Mouse (Mus musculus): ENCODE data around the gene Bst1.

Gene Bst1

DNA sequence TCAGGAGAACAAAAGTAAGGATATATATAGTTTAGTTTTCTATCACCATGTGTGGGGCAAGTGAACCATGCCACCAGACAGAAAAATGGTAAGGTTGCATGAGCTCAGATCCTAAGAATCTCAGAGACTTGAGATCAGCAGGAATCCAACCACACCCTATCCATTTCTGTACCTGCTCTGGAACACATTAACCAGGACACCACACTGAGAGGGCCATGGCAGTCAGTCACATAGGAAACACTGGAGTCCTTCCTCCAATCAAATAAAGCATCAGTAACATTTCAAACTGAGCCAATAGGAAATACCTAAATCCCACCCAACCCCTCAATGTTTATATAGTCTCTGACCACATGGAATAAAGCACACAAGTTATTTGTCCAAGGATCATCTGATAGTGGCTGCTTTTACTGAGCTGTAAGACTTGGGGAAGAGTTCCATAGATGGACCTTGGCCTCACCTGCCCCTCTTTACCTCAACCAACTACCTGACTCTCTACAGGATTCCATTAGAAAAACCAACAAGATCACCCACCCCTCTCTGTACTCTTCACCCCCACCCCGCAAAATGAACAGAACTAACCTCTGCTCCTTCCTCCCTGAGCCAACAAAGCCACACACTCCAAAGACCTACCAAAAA, 8.1 kb upstream of the Bst1 start:
- no peak for DNase-seq (ENCODE audit: low read depth, low spot score)

DNA sequence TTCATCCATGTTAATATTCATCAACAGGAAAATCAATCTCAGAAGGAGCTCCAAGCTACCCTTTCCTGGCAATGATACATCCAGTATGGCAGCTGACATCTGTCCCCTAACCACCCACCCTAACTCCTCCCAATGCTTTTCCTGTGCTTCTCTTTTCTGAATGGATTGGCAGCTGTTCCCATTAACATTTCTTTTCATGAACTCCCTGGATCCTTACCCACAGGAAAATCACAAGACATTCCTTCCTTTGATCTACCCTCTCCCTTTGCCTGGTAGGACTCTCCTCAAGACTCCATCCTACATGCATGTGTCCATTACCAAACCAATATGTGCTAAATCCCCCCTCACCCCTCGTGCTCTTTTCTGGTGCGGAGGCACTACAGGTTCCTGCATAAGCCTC, 4.1 kb upstream of the Bst1 start:
- no peak for DNase-seq (ENCODE audit: low read depth, low spot score)

DNA sequence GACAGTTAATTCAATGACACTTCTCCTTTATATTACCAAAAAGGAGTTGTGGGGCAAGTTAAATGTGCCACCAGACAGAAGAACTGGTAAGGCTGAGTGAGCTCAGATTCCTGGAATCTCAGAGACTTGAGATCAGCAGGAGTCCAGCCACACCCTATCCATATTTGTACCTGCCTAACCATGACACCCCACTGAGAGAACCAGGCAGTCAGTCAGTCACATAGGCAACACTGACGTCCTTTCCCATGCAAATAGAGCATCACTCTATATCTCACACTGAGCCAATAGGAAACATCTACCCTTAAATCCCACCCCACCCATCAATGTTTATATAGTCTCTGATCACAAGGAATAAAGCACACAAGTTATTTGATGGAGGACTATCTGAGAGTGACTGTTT, 2.9 kb upstream of the Bst1 start:
- DNase-seq (ENCODE audit: low read depth, low spot score), result no peak

DNA sequence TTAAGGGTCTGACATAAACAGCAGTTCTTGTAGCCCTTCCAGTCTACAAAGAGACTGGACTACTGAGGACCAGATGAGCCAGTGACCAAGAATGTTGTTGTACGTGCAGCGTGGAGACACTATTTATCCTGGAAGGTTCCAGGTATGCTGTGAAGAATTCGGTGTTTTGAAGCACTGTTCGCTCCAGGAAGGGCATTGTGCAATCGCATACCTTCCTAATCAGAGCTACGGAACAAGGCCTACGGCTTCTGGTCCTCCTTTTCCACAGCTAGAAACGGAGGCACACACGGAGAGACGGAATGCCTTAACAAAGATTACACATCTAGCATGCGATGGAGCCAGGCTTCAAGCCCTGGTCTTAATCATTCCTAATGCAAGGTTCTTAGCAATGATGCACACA, 2.1 kb downstream of the Bst1 start:
- DNase-seq (ENCODE audit: low read depth, low spot score), result no peak

DNA sequence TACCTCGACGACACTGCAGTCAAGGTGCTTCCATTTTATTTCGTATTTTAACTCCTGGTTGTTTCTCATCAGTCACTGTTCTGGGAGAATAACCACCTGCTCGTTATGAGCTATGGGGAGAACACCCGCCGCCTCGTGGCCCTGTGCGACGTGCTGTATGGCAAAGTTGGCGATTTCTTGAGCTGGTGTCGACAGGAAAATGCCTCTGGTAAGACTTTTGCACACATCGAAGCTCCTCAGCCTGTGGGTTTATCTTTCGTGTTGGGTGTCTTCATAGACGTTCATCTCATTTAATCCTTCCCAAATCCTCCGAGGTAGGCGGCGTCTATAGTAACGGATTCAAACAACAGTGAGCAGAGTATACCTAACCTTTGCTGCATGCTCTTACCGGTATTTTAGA, 2.9 kb downstream of the Bst1 start, which contains the start of gene Fbxl5:
TSS of gene Fbxl5 (minus strand) at position 101 of the 400 bp plus-strand sequence.
- no peak for DNase-seq (ENCODE audit: low read depth, low spot score)

DNA sequence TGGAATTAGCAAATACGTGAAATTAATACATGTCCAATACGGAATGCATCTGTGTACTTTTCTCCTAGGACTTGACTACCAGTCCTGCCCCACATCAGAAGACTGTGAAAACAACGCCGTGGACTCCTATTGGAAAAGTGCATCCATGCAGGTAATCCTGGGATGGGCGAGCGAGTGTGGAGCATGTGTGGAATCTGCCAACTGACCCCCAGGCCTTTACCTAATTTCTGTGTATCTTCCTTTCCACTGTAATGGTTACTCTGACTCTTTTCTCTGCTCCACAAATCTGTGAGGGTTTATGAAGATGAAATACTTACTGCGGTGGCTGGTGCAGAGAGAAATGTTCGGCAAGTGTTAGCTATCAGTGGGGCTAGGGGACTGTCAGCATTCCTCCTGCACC, 3.5 kb downstream of the Bst1 start:
- DNase-seq (ENCODE audit: low read depth, low spot score), result no peak

DNA sequence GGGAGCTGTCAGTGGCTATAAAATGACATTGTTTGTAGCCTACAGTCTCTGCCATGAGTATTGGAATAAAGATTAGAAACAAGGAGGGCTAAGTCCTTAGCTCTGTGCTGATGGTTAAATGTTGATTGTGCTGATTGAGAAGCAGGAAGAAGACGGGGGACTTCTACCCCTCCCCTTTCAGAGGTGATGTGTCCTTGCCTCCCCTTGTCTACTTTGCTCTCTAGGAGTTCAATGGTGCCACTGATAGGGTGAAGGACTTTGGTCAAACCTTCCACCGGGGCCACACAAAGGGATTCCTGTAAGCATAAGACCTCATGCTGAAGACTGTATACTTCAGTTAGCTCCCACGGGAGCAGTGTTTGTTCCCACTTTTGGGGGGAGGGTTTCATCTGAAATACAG, 4.1 kb downstream of the Bst1 start:
- DNase-seq (ENCODE audit: low read depth, low spot score), result no peak

DNA sequence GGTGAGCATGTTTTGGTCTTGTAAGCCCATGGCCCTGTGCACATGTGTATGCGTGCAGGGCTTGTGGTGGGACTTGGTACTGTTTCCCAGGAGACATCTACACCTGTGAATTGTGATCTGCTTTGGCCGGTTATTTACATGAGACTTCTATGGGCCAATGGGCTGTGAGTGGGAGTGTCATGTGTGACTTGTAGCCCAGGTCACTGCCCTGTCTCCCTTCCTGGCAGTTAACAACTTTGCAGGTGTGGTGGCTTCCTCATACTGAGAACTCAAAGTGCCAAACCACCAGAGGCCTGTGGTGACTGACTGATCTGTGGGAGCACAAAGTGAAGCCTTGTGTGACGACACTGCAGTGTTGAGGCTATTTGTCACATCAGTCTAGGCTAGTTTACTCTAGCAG, 5.9 kb downstream of the Bst1 start:
- DNase-seq (ENCODE audit: low read depth, low spot score), result peak; percentile 12

DNA sequence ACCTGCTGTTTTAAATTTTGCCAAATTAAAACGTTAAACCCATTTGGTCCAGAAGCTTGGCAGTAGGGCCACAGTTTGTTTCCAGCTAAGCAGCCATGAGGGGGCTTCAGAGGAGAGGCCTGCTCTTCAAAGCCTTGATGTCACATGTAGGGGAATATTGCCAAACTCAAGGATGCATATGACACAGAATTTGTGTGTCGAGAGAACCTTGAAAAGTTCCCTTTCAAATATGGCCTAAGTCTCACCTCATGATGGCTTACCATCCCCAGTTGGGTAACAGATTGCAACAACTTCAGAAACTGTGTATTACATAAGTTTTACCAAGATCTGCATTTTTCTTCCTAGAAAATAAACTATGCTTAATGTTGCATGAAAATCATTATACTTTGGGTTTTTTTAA, 8.2 kb downstream of the Bst1 start:
- DNase-seq (ENCODE audit: low read depth, low spot score), result no peak

DNA sequence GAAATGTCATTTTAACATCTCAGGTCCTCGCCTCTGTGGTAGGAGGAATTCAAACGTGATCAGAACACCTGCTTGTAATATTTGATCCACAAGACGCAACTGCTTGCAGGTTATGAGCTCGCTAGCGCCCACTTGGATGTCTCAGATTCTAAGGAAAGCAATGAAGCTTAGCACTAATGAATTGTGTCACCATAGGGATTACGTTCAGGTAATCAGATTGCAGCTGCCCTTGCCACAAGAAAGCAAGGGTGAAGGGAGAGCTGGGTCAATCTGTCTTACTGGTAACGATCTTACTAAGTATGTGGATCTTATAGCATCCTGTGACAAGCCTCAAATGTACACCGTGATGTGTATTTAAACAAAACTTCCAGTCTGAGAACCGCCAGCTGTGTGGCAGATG, 8.7 kb downstream of the Bst1 start:
- no peak for DNase-seq (ENCODE audit: low read depth, low spot score)

DNA sequence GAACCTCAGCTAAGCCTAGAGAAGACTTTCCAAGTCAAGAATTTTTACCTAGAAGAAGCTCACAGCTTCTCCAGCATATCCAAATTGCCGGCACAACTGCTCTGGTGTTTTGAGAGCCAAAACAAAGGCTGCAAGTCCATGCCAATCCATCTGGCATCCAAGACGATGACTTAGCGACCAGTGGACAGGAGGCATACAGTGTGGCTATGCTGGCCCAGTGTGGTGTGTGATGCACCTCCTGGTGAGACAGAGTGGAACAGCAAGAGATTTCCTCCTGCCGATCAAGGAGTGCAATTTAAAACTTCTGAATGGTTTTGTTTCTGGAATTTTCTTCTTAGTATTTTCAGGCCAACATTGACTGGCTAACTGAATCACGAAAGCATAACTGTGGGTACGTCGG, 17.9 kb downstream of the Bst1 start:
- DNase-seq (ENCODE audit: low read depth, low spot score), result peak; percentile 13

DNA sequence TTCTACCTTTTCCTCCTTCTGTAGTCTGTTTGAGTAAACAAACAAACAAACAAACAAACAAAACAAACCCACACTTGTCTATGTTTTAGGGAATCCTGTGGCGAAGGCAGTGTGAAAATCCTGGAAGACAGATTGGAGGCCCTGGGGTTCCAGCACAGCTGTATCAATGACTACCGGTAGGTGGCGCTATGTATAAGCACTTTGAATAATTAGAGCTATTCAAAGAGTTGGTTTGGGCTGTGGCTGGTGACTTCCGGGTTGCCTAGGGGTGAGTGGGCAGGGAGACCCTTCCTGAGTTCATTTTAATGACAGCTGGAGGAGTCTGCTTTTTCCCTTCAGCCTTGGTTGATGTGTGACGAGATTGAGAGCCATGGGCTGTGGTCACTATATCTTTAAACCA, 18.7 kb downstream of the Bst1 start:
- DNase-seq (ENCODE audit: low read depth, low spot score), result peak; percentile 74

DNA sequence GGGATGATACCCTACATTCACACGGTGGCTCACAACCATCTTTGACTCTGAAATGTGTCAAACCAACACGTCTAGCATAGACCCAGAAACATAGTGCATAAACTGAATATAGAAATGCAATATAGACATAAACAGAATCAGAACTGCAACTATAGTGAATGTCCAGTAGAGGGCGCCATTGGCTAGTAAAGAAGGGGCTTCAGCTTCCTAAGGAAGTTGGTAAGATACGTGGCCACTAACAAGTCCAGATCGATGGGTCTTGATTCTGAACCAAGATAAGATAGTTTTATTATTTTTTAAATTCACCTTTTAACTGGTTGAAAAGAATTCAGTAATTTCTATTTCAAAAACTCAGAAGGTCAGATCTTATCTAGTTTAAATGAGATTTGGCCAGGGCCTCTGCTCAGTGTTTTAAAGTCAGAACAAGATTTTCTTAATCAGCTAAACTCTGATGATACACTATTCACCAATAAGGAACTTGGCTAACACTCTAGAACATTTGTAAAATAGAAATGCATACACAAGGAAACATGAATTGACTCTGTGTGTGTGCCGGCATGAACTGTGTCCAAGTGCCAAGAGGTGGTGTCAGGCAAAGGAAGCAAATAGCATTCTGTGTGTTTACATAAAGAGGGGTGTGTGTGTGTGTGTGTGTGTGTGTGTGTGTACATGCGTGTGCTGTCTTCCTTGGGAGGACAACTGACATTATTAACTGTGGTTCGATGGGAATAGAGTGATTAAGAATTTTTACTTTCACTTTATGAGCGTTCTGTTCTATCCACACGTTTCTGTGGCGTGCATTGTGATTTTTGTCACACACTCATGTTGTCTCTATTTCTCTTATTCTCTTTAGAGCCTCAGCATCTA, 22.7 kb downstream of the Bst1 start:
- peak; percentile 87 for DNase-seq (ENCODE audit: low read depth, low spot score)

DNA sequence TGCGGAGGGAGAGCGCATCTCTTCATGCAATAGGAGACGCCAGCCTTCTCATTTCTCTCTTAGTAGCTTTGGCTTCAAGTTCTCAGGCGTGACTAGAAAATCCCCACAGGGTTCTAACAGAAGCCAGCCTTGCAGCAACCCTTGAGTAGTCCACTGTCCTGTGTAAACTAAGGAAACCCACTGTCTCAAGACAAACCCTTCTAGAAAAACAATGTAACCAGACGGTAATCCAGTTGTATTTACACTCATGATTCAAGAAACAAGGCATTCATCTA, 23.3 kb downstream of the Bst1 start:
- DNase-seq (ENCODE audit: low read depth, low spot score), result no peak

DNA sequence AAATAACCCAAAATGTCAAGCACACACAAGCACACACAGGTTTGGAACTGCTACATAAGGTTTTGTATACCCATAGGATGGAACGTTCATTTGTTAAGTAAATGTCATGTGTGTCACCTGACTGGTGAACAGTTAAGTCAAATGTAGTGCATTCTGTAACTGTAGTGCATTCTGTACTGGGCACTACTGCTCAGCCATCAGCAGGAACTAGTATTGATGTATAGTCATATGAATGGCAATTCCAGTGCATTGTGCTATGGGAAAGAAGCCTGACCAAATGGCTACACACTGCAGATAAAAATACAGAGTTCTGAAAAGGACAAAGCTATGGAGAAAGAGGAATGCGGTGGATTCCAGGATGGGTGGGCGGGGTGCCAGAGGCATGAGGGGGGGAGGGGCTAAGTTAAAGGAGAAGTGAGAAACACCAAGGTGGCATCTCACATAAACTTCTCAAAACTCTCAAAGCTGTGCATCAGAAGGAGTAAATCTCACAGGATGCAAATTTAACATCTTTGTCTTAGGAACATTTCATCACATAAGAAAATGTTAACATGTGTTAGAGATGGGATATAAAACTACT, 24.0 kb downstream of the Bst1 start:
- no peak for DNase-seq (ENCODE audit: low read depth, low spot score)

DNA sequence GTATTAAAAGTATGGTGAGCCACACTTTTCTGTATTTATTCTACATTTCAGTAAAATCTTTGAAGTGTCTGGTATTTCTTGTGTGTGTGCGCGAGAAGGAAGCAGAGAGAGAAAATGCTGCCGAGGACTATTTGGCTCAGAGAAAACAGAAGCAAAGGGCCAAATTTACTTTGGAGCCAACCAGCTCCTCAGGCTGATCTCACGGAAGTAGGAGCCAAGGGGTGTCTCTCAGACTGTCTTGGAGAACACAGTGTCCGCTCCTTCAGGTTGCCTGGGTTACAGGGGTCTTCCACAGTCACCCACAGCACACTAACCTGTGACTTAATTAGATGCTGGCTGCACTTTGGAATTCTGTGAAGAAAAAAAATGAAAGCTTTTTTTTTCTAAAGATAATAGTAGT, 26.4 kb downstream of the Bst1 start:
- DNase-seq (ENCODE audit: low read depth, low spot score), result no peak

DNA sequence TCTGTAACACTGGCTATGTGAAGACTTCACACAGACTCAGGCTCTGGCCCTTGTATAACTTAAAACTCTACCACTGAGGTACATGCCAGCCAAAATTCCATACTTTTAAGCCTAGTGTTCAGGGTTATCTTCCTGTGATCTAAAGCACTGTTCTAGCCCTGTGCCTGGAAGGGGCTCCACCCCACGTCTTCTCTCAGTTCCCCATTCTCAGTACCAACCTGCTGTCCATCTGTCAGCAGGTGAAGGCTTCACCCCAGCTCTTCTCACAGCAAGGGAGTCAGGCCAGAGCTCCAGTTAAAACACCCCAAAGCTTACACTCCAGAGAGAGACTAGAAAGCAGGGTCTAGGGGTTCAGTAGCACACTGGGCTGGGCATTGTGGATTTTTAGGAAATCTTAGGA, 27.0 kb downstream of the Bst1 start:
- no peak for DNase-seq (ENCODE audit: low read depth, low spot score)

DNA sequence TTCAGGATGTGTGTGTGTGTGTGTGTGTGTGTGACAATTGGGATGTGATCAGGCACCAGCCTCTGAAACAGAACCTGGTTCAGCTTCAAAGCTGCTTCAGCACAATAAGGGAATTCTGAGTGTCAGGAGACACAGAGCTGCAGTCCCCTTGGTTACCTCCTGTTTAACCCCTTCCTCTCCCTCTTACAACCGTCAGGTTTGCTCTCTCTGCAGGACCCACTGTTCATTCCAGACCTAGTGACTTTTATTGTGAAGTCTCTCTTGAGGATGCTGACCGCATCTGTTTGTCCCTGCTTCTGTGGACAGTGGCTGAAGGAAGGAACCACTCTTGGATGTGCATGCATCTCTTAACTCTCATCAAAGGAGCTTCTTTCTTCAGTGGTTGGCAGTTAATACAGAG, 27.5 kb downstream of the Bst1 start:
- no peak for DNase-seq (ENCODE audit: low read depth, low spot score)

DNA sequence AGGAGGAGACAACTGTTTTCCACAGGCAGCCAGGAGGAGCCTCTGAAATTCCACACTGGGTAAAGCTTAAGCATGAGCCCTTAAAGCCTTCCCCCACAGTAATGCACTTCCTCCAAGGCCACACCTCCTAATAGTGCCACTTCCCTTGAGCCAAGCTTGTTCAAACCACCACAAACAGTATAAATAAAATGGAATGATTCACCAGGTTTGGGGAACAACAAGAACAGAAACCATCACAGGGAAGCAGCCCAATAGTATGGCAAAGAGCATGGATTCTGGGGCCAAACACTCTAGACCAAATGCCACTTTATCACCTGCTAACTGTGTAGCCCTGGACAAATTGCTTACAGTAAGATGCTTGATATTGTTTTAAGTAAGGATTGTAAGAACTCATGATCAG, 28.9 kb downstream of the Bst1 start:
- DNase-seq (ENCODE audit: low read depth, low spot score), result no peak

DNA sequence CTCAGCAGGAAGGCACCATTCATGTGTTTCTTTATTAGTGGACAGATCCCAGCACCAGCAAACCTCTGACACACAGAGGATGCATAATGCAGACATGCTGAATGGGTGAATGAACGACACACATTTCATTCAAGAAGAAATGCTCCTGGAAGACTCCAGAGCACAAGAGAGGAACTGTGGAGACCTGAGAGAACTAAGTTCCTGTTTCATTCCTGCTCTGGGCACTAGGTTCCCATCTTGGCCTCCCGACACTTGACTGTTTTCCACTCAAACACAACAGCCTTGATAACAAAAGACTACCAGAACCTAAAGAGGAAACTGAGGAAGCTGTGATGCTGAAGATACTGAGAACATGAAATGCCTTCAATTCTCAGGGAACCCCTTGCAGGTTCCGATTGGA, 29.6 kb downstream of the Bst1 start:
- DNase-seq (ENCODE audit: low read depth, low spot score), result no peak

DNA sequence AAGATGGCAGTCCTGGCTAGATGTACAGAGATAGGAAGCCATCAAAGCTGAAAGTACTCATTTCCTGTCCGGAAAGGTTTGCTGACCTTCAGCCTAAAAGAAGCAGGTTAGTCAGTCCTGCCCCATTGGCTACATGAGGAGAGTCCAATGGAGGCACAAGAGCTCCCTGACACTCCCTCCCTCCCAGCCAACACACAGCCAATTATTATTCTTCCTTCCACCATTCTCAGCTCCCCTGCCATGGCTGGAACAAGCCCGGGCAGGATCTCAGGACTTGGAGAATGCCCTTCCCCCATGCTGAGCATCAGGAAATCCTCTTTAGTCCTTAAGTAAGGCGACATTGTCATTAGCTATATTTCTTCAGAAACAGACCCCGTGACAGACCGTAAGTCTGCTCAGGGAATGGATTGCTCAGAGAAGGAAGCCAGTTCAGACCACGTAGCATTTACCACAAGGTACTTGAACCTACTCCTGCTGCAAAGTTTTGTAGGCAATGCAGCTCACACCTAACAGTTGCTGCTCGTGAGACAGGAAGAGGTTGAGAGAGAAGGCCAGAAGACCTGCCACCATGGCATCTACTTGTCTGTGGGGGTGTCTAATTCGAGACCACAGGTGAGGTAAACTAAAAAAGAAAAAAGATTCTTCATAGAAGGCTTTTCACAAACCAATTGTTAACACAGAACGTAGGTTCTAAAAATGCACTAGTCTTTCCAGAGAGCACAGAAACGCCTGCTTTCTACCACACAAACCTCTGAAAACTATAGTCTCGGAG, 34.6 kb downstream of the Bst1 start:
- DNase-seq (ENCODE audit: low read depth, low spot score), result no peak

DNA sequence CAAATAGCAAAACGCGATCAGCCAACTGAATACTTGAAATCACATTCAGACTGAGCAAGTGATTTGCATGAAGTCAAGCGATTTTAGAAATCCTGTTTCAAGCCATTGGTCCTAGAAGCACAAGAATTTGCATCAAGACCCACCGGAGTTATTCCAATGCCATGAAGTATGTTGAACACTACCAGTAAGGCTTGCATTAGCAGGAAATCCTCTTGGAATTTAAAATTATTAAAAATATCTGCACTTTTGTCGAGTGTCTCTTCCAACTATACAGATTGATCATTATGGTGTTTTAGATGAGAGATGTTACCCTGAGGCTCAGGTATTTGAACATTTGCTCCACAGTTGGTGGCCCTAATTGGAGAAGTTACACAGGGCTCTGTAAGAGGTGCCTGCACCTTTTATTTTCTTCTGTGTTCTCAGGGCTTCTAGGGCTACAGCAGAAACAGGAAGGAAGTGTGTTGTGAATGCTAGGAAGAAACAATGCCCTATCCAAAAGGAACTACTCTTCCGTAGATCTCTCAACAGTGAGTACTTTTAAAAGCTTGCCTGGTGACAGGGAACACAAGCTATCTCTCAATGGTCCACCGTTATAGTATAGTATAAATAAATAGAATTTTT, 35.3 kb downstream of the Bst1 start:
- DNase-seq (ENCODE audit: low read depth, low spot score), result no peak
